Mouse (Mus musculus) MN1 (cell line): ENCODE measurements around the gene Asic2.

Experiments
- DNase-seq: peaks from one replicate; pipeline ENCODE4 v3.0.0-alpha.2; 2016; ENCODE audit warnings: low spot score

Gene Asic2

GRCm38 (mm10) chr11:81512434-81512833 lies 455.8 kb downstream of the Asic2 start:
- no peak for DNase-seq

- no peak for DNase-seq
Observed at GRCm38 (mm10) chr11:81511401-81511800, 456.9 kb downstream of the Asic2 start.

GRCm38 (mm10) chr11:81508385-81509233 lies 459.6 kb downstream of the Asic2 start:
- DNase-seq, result no peak

GRCm38 (mm10) chr11:81504791-81505430 lies 463.3 kb downstream of the Asic2 start:
- no peak for DNase-seq

- no peak for DNase-seq
Observed at GRCm38 (mm10) chr11:81501473-81502246, 466.6 kb downstream of the Asic2 start.

GRCm38 (mm10) chr11:81498990-81499389 lies 469.3 kb downstream of the Asic2 start:
- no peak for DNase-seq

GRCm38 (mm10) chr11:81497652-81498391 lies 470.4 kb downstream of the Asic2 start:
- no peak for DNase-seq

- DNase-seq, result no peak
Observed at GRCm38 (mm10) chr11:81496446-81496845, 471.8 kb downstream of the Asic2 start.

- no peak for DNase-seq
Observed at GRCm38 (mm10) chr11:81492351-81492750, 475.9 kb downstream of the Asic2 start.

GRCm38 (mm10) chr11:81489144-81489735 lies 479.0 kb downstream of the Asic2 start:
- DNase-seq, result no peak

GRCm38 (mm10) chr11:81488681-81489080 lies 479.6 kb downstream of the Asic2 start:
- no peak for DNase-seq

- DNase-seq, result no peak
Observed at GRCm38 (mm10) chr11:81486265-81486940, 481.9 kb downstream of the Asic2 start.

GRCm38 (mm10) chr11:81481198-81481597 lies 487.1 kb downstream of the Asic2 start:
- no peak for DNase-seq

GRCm38 (mm10) chr11:81476231-81476630 lies 492.0 kb downstream of the Asic2 start:
- no peak for DNase-seq

GRCm38 (mm10) chr11:81474121-81474520 lies 494.1 kb downstream of the Asic2 start:
- no peak for DNase-seq

GRCm38 (mm10) chr11:81462199-81462598 lies 506.1 kb downstream of the Asic2 start:
- DNase-seq, result no peak

- DNase-seq, result no peak
Observed at GRCm38 (mm10) chr11:81461748-81462147, 506.5 kb downstream of the Asic2 start.

GRCm38 (mm10) chr11:81454921-81455320 lies 513.3 kb downstream of the Asic2 start:
- no peak for DNase-seq

GRCm38 (mm10) chr11:81454111-81454510 lies 514.1 kb downstream of the Asic2 start:
- DNase-seq, result no peak

GRCm38 (mm10) chr11:81449271-81449705 lies 519.0 kb downstream of the Asic2 start:
- DNase-seq, result no peak

- no peak for DNase-seq
Observed at GRCm38 (mm10) chr11:81446347-81446746, 521.9 kb downstream of the Asic2 start.
